Mouse (Mus musculus) bone marrow macrophage, adult 2 months (primary cell): Measurements from ENCODE around the gene B3galt4.

ENCODE experiments used
- CTCF ChIP-seq: IDR thresholded peaks from 2 replicates; pipeline ENCODE4 v1.5.1; 2012; ENCODE audit warnings: low read depth, mild to moderate bottlenecking, low read length, moderate library complexity
- POLR2A ChIP-seq: IDR thresholded peaks from 2 replicates; pipeline ENCODE4 v1.6.1; 2012; ENCODE audit warnings: mild to moderate bottlenecking, low read depth, low read length, borderline replicate concordance

DNA sequence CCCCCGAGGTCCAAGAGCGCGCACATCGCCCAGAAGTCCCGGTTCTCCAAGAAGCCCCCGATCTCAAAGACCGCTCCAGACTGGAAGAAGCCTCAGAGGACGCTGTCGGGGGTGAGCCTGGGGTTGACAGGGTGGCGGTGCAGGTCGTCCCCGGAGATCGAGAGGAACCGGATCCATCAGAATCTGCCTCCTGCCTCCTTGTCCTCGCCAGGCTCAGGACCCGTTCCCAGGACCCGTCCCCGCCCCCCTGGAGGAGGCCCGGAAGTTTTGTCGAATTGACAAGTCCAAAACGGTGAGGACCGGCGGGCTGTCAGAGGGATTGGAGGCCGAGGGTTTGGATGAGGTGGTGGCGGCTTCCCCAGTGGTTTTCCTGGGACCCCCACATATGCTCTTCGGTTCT lies 10.3 kb downstream of the B3galt4 start:
- TF ChIP-seq POLR2A, result no peak
- TF ChIP-seq CTCF, result no peak
